Mouse (Mus musculus): Measurements from ENCODE around the gene Git2. TPM values are rescaled to one million over a fixed set of nuclear protein-coding genes. Genes with fewer than 3 reads are reported as not detected.

Gene Git2
- polyA plus RNA-seq, 1 experiment: 71.6 TPM

DNA sequence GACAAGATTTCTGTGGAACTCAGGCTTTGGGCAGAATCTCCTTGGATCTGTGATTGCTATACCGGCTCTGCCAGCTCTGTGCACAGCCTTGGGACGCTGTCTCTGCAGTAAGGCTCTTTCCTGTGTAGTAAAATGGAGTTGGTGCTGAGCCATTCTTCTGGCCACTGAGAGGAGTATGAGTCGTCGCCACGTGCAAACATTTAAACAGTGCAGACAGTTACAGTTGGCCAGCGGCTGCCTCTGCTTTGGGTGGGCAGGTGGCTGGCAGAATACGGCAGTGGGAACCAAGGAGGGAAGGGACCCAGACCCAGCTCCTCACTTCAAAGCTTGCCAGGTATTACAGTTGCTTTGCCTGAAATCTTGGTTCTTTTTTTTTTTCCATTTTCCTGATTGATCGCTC lies 21.9 kb upstream of the Git2 start:
- no peak overlapping the region for H3K27ac ChIP-seq (ENCODE audit: insufficient read depth, low read length)
- no peak for DNase-seq (ENCODE audit: low read depth in 1 of 2, low spot score in 2 of 2)
- H3K36me3 ChIP-seq (ENCODE audit: control insufficient read depth, insufficient read depth, low read length): peaks cover 56% of the 10 kb centered on the region
- H3K27me3 ChIP-seq (ENCODE audit: control insufficient read depth, insufficient read depth, low read length): no peaks in the 10 kb centered on the region
- H3K4me1 ChIP-seq (ENCODE audit: control insufficient read depth, insufficient read depth, insufficient read length): no peaks in the 10 kb centered on the region
- no peak for TF ChIP-seq POLR2A (IDR thresholded peaks at IDR 0.05; ENCODE audit: low read depth, low read length)
- TF ChIP-seq CTCF (IDR thresholded peaks at IDR 0.05; ENCODE audit: extremely low read depth, insufficient read depth, insufficient read length, insufficient replicate concordance): no peak
- no peak overlapping the region for H3K4me3 ChIP-seq (ENCODE audit: extremely low read depth, insufficient read depth, insufficient read length)
- 96% methylated on average over 8 of the region's 8 CpGs for WGBS

DNA sequence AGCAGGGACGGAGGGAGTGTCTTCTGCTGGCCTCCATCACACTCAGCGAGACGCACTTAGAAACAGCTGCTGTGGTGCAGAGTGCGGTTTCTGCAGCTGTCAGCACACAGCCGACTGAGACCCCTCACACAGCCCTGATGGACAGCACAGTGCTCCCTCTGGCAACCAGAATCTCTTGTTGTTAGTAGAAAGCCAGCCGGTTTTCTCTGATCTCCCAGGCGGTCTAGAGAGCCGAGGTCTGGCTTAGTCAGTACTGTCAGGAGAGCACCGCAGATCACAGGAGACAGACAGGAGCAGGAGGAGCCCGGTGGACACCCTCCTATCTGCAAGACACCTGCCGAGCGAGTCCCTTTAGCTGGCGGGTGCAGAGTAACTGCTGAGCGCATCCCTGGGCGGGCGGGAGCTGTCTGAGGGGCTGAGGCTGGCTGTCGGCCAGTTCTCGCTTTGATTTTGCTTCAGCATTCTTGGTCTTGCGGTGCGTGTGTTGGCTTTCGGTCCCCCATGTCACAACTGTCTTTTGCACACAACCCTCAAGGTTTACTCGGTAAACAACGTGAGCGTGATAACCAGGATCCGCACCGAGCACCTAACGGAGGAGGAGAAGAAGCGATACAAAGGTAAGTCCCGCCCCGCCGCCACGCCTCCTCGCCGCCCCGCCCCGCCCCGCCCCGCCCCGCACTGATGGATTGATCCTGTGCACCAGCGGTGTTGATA lies 21.1 kb upstream of the Git2 start:
- no peak overlapping the region for H3K27ac ChIP-seq (ENCODE audit: insufficient read depth, low read length)
- TF ChIP-seq CTCF (IDR thresholded peaks at IDR 0.05; ENCODE audit: extremely low read depth, insufficient read depth, insufficient read length, insufficient replicate concordance) (no peak), POLR2A (IDR thresholded peaks at IDR 0.05; ENCODE audit: low read depth, low read length) (no peak)
- DNase-seq (ENCODE audit: low read depth in 1 of 2, low spot score in 2 of 2): no peak
- whole genome bisulfite sequencing: 95% methylated on average over 40 of the region's 40 CpGs
- H3K36me3 ChIP-seq (ENCODE audit: control insufficient read depth, insufficient read depth, low read length): peaks cover 57% of the 10 kb centered on the region
- H3K27me3 ChIP-seq (ENCODE audit: control insufficient read depth, insufficient read depth, low read length): no peaks in the 10 kb centered on the region
- H3K4me1 ChIP-seq (ENCODE audit: control insufficient read depth, insufficient read depth, insufficient read length): no peaks in the 10 kb centered on the region
- no peak overlapping the region for H3K4me3 ChIP-seq (ENCODE audit: extremely low read depth, insufficient read depth, insufficient read length)

- no peaks in the 10 kb centered on the region for H3K27me3 ChIP-seq (ENCODE audit: control insufficient read depth, insufficient read depth, low read length)
- peaks cover 58% of the 10 kb centered on the region for H3K36me3 ChIP-seq (ENCODE audit: control insufficient read depth, insufficient read depth, low read length)
- H3K4me1 ChIP-seq (ENCODE audit: control insufficient read depth, insufficient read depth, insufficient read length): no peaks in the 10 kb centered on the region
- no peak overlapping the region for H3K27ac ChIP-seq (ENCODE audit: insufficient read depth, low read length)
- no peak overlapping the region for H3K4me3 ChIP-seq (ENCODE audit: extremely low read depth, insufficient read depth, insufficient read length)
- TF ChIP-seq POLR2A (IDR thresholded peaks at IDR 0.05; ENCODE audit: low read depth, low read length): no peak
- WGBS: 90% methylated on average over 9 of the region's 9 CpGs
- no peak for DNase-seq (ENCODE audit: low read depth in 1 of 2, low spot score in 2 of 2)
Observed at GRCm38 (mm10) chr5:114795653-114796052, 20.3 kb upstream of the Git2 start.

- no peaks in the 10 kb centered on the region for H3K4me1 ChIP-seq (ENCODE audit: control insufficient read depth, insufficient read depth, insufficient read length)
- no peaks in the 10 kb centered on the region for H3K27me3 ChIP-seq (ENCODE audit: control insufficient read depth, insufficient read depth, low read length)
- H3K27ac ChIP-seq (ENCODE audit: insufficient read depth, low read length): no peak overlapping the region
- no peak overlapping the region for H3K4me3 ChIP-seq (ENCODE audit: extremely low read depth, insufficient read depth, insufficient read length)
- WGBS: 86% methylated on average over 9 of the region's 9 CpGs
- H3K36me3 ChIP-seq (ENCODE audit: control insufficient read depth, insufficient read depth, low read length): peaks cover 55% of the 10 kb centered on the region
- DNase-seq (ENCODE audit: low read depth in 1 of 2, low spot score in 2 of 2): no peak
- TF ChIP-seq POLR2A (IDR thresholded peaks at IDR 0.05; ENCODE audit: low read depth, low read length): no peak
- TF ChIP-seq CTCF (IDR thresholded peaks at IDR 0.05; ENCODE audit: extremely low read depth, insufficient read depth, insufficient read length, insufficient replicate concordance): no peak
Observed at GRCm38 (mm10) chr5:114795231-114795630, 19.9 kb upstream of the Git2 start.

GRCm38 (mm10) chr5:114794609-114795008 lies 19.3 kb upstream of the Git2 start:
- TF ChIP-seq CTCF (IDR thresholded peaks at IDR 0.05; ENCODE audit: extremely low read depth, insufficient read depth, insufficient read length, insufficient replicate concordance) (no peak), POLR2A (IDR thresholded peaks at IDR 0.05; ENCODE audit: low read depth, low read length) (no peak)
- no peak for DNase-seq (ENCODE audit: low read depth in 1 of 2, low spot score in 2 of 2)
- no peak overlapping the region for H3K4me3 ChIP-seq (ENCODE audit: extremely low read depth, insufficient read depth, insufficient read length)
- H3K27me3 ChIP-seq (ENCODE audit: control insufficient read depth, insufficient read depth, low read length): no peaks in the 10 kb centered on the region
- H3K27ac ChIP-seq (ENCODE audit: insufficient read depth, low read length): no peak overlapping the region
- H3K4me1 ChIP-seq (ENCODE audit: control insufficient read depth, insufficient read depth, insufficient read length): no peaks in the 10 kb centered on the region
- 89% methylated on average over 4 of the region's 4 CpGs for WGBS
- peaks cover 55% of the 10 kb centered on the region for H3K36me3 ChIP-seq (ENCODE audit: control insufficient read depth, insufficient read depth, low read length)

DNA sequence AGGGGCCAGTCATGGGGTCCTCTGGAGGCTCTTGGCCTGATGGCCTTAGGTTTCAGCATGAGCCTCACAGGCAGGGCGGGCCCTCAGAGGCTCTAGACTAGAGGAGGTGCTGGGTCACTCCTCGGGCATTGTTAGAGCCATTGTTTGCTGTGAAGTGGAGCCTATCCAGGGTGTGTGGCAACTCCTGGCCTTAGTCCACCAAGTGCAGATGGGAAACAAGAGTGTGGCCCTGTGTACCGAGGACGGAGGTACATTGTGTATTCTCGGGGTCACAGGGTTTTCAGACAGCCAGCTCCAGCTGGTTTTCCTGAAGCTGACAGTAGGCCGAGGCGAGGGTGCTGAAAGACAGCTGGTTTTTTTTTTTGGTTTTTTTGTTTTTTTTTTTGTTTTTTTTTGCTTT lies 18.0 kb upstream of the Git2 start:
- Histone ChIP-seq H3K4me3 (ENCODE audit: extremely low read depth, insufficient read depth, insufficient read length) (no peak overlapping the region), H3K27ac (ENCODE audit: insufficient read depth, low read length) (no peak overlapping the region), H3K4me1 (ENCODE audit: control insufficient read depth, insufficient read depth, insufficient read length) (no peaks in the 10 kb centered on the region), H3K36me3 (ENCODE audit: control insufficient read depth, insufficient read depth, low read length) (peaks cover 55% of the 10 kb centered on the region), H3K27me3 (ENCODE audit: control insufficient read depth, insufficient read depth, low read length) (no peaks in the 10 kb centered on the region)
- TF ChIP-seq POLR2A (IDR thresholded peaks at IDR 0.05; ENCODE audit: low read depth, low read length): no peak
- no peak for TF ChIP-seq CTCF (IDR thresholded peaks at IDR 0.05; ENCODE audit: extremely low read depth, insufficient read depth, insufficient read length, insufficient replicate concordance)
- 89% methylated on average over 7 of the region's 7 CpGs for WGBS
- DNase-seq (ENCODE audit: low read depth in 1 of 2, low spot score in 2 of 2): no peak

- DNase-seq (ENCODE audit: low read depth in 1 of 2, low spot score in 2 of 2): no peak
- peaks cover 21% of the 10 kb centered on the region for H3K36me3 ChIP-seq (ENCODE audit: control insufficient read depth, insufficient read depth, low read length)
- H3K4me1 ChIP-seq (ENCODE audit: control insufficient read depth, insufficient read depth, insufficient read length): peaks cover 38% of the 10 kb centered on the region
- WGBS: 21% methylated on average over 5 of the region's 5 CpGs
- H3K27me3 ChIP-seq (ENCODE audit: control insufficient read depth, insufficient read depth, low read length): no peaks in the 10 kb centered on the region
- no peak for TF ChIP-seq CTCF (IDR thresholded peaks at IDR 0.05; ENCODE audit: extremely low read depth, insufficient read depth, insufficient read length, insufficient replicate concordance)
- no peak for TF ChIP-seq POLR2A (IDR thresholded peaks at IDR 0.05; ENCODE audit: low read depth, low read length)
- peak overlapping the region; percentile 68 for H3K27ac ChIP-seq (ENCODE audit: insufficient read depth, low read length)
- H3K4me3 ChIP-seq (ENCODE audit: extremely low read depth, insufficient read depth, insufficient read length): no peak overlapping the region
Observed at GRCm38 (mm10) chr5:114785196-114785595, 9.9 kb upstream of the Git2 start.
